Mouse (Mus musculus) CH12.LX (cell line): ENCODE data around the gene Gm20431. TPM values are rescaled to one million over a fixed set of nuclear protein-coding genes. Genes with fewer than 3 reads are reported as not detected.
A peak's percentile ranks its signal among the peaks of the same experiment; 100 is the strongest.

Experiments
- DNase-seq: peaks from one replicate; pipeline ENCODE4 v3.0.0-alpha.2; 2013; ENCODE audit errors: extremely low read depth
- H3K27ac ChIP-seq: 2 replicates; pipeline ENCODE4 v1.5.1; 2012; ENCODE audit warnings: low read depth, mild to moderate bottlenecking, control low read depth, moderate library complexity; ENCODE audit not compliant: insufficient read depth
- H3K27me3 ChIP-seq: replicated peaks from 2 replicates; pipeline ENCODE3; 2012; ENCODE audit warnings: inconsistent platforms
- H3K36me3 ChIP-seq, 2 experiments: replicated peaks in 1 of 2; 2 replicates each; pipeline versions ENCODE3 to v1.6.1; 2012; ENCODE audit warnings: inconsistent platforms in 1 of 2, low read length in 1 of 2, mild to moderate bottlenecking in 1 of 2, mixed read lengths in 1 of 2, moderate library complexity in 1 of 2; ENCODE audit not compliant: control insufficient read depth in 1 of 2, insufficient read depth in 1 of 2
- H3K4me1 ChIP-seq, 2 experiments: 2 replicates each; pipeline ENCODE4 v1.6.1; 2012; ENCODE audit warnings: inconsistent platforms in 1 of 2, moderate library complexity in 1 of 2; ENCODE audit not compliant: insufficient read depth in 2 of 2, control insufficient read depth in 1 of 2
- H3K4me2 ChIP-seq: 2 replicates; pipeline ENCODE4 v1.6.1; 2012; ENCODE audit warnings: low read depth, mild to moderate bottlenecking, control low read depth; ENCODE audit not compliant: poor library complexity, insufficient read depth, severe bottlenecking
- H3K4me3 ChIP-seq, 3 experiments: fragments of 150-350 bp in 1 of 3; sonication (generic) in 1 of 3; replicated peaks in 1 of 3; 2 replicates each; pipeline versions ENCODE3 to v1.5.1; 2011 to 2012; ENCODE audit warnings: low read depth in 2 of 3, low read length in 2 of 3, mild to moderate bottlenecking in 2 of 3, moderate library complexity in 2 of 3, control low read depth in 1 of 3, improper control_type of control experiment in 1 of 3, inconsistent platforms in 1 of 3, mixed read lengths in 1 of 3; ENCODE audit not compliant: poor library complexity in 1 of 3
- H3K79me2 ChIP-seq: replicated peaks from 2 replicates; pipeline ENCODE4 v1.6.1; 2012; ENCODE audit warnings: mild to moderate bottlenecking, moderate library complexity; ENCODE audit not compliant: control insufficient read depth, poor library complexity, insufficient read depth, severe bottlenecking; ENCODE audit errors: extremely low read depth
- H3K9ac ChIP-seq: 2 replicates; pipeline ENCODE4 v1.6.1; 2012; ENCODE audit warnings: low read depth, mild to moderate bottlenecking, control low read depth, moderate library complexity; ENCODE audit not compliant: insufficient read depth
- H3K9me3 ChIP-seq: replicated peaks from 2 replicates; pipeline ENCODE3; 2012; ENCODE audit warnings: low read length, inconsistent platforms, mixed read lengths
- CHD1 ChIP-seq: IDR thresholded peaks from 2 replicates; pipeline ENCODE4 v1.6.1; 2012; ENCODE audit warnings: low read depth, low read length, improper control_type of control experiment, inconsistent platforms
- E2F4 ChIP-seq: IDR thresholded peaks from 2 replicates; pipeline ENCODE4 v1.6.1; 2011; ENCODE audit warnings: low read depth, low read length, improper control_type of control experiment; ENCODE audit not compliant: insufficient replicate concordance
- ELF1 ChIP-seq: IDR thresholded peaks from 2 replicates; pipeline ENCODE4 v1.6.1; 2014; ENCODE audit warnings: low read depth, mild to moderate bottlenecking, inconsistent platforms, low read length, improper control_type of control experiment
- EP300 ChIP-seq: IDR thresholded peaks from 2 replicates; pipeline ENCODE4 v1.6.1; 2011; ENCODE audit warnings: low read length, improper control_type of control experiment
- ETS1 ChIP-seq: conservative IDR thresholded peaks from 2 replicates; pipeline ENCODE4 v1.6.1; 2012; ENCODE audit warnings: low read depth, mild to moderate bottlenecking, inconsistent platforms, low read length, improper control_type of control experiment, moderate library complexity
- GABPA ChIP-seq: IDR thresholded peaks from 2 replicates; pipeline ENCODE4 v1.6.1; 2012; ENCODE audit warnings: low read depth, low read length, improper control_type of control experiment, inconsistent platforms; ENCODE audit not compliant: insufficient replicate concordance
- JUN ChIP-seq: IDR thresholded peaks from 2 replicates; pipeline ENCODE4 v1.6.1; 2011; ENCODE audit warnings: low read depth, mild to moderate bottlenecking, low read length, improper control_type of control experiment, moderate library complexity; ENCODE audit not compliant: insufficient read depth
- JUND ChIP-seq: conservative IDR thresholded peaks from 2 replicates; pipeline ENCODE4 v1.6.1; 2011; ENCODE audit warnings: low read depth, low read length, improper control_type of control experiment
- MAFK ChIP-seq: IDR thresholded peaks from 2 replicates; pipeline ENCODE4 v1.6.1; 2011; ENCODE audit warnings: low read length, improper control_type of control experiment; ENCODE audit not compliant: insufficient replicate concordance
- MAX ChIP-seq: IDR thresholded peaks from 2 replicates; pipeline ENCODE4 v1.6.1; 2011; ENCODE audit warnings: low read length, improper control_type of control experiment
- MAZ ChIP-seq: IDR thresholded peaks from 2 replicates; pipeline ENCODE4 v1.6.1; 2012; ENCODE audit warnings: low read depth, mild to moderate bottlenecking, inconsistent platforms, low read length, improper control_type of control experiment, moderate library complexity
- MXI1 ChIP-seq: IDR thresholded peaks from 2 replicates; pipeline ENCODE4 v1.6.1; 2011; ENCODE audit warnings: mild to moderate bottlenecking, low read depth, low read length, improper control_type of control experiment
- MYC ChIP-seq: IDR thresholded peaks from 2 replicates; pipeline ENCODE4 v1.6.1; 2011; ENCODE audit warnings: low read depth, mild to moderate bottlenecking, improper control_type of control experiment, low read length
- NELFE ChIP-seq: IDR thresholded peaks from 2 replicates; pipeline ENCODE4 v1.6.1; 2011; ENCODE audit warnings: low read depth, low read length, improper control_type of control experiment
- PAX5 ChIP-seq: IDR thresholded peaks from 2 replicates; pipeline ENCODE4 v1.6.1; 2012; ENCODE audit warnings: low read length, inconsistent platforms, mixed read lengths
- POLR2A ChIP-seq: IDR thresholded peaks from 2 replicates; pipeline ENCODE4 v1.6.1; 2011; ENCODE audit warnings: low read depth, mild to moderate bottlenecking, improper control_type of control experiment, low read length
- POLR2AphosphoS2 ChIP-seq: IDR thresholded peaks from 2 replicates; pipeline ENCODE4 v1.6.1; 2011; ENCODE audit warnings: low read depth, low read length, improper control_type of control experiment
- RAD21 ChIP-seq: IDR thresholded peaks from 2 replicates; pipeline ENCODE4 v1.6.1; 2011; ENCODE audit warnings: low read depth, mild to moderate bottlenecking, low read length, improper control_type of control experiment, moderate library complexity
- RCOR1 ChIP-seq: conservative IDR thresholded peaks from 2 replicates; pipeline ENCODE4 v1.6.1; 2012; ENCODE audit warnings: low read depth, mild to moderate bottlenecking, inconsistent platforms, low read length, improper control_type of control experiment
- SIN3A ChIP-seq: IDR thresholded peaks from 2 replicates; pipeline ENCODE4 v1.6.1; 2012; ENCODE audit warnings: low read length, improper control_type of control experiment, inconsistent platforms
- SMC3 ChIP-seq: IDR thresholded peaks from 2 replicates; pipeline ENCODE4 v1.6.1; 2011; ENCODE audit warnings: low read depth, low read length, improper control_type of control experiment
- TBP ChIP-seq: conservative IDR thresholded peaks from 2 replicates; pipeline ENCODE4 v1.6.1; 2011; ENCODE audit warnings: low read depth, low read length, improper control_type of control experiment
- TCF12 ChIP-seq: IDR thresholded peaks from 2 replicates; pipeline ENCODE4 v1.6.1; 2014; ENCODE audit warnings: low read depth, mild to moderate bottlenecking, inconsistent platforms, low read length, improper control_type of control experiment
- ZC3H11A ChIP-seq: IDR thresholded peaks from 2 replicates; pipeline ENCODE4 v1.6.1; 2012; ENCODE audit warnings: low read depth, mild to moderate bottlenecking, inconsistent platforms, low read length, improper control_type of control experiment
- ZKSCAN1 ChIP-seq: IDR thresholded peaks from 2 replicates; pipeline ENCODE4 v1.6.1; 2012; ENCODE audit warnings: low read depth, inconsistent platforms, low read length, improper control_type of control experiment, borderline replicate concordance
- ZMIZ1 ChIP-seq: IDR thresholded peaks from 2 replicates; pipeline ENCODE4 v1.6.1; 2012; ENCODE audit warnings: low read depth, mild to moderate bottlenecking, inconsistent platforms, low read length, improper control_type of control experiment
- dilution Hi-C: fragments of 300-500 bp; cut with MboI; formaldehyde crosslinking; loops from 2 replicates; pipeline ENCODE4 v1.14.3; 2020; ENCODE audit warnings: low sequenced_read_pairs; ENCODE audit not compliant: extremely low pct_unique_long_range_greater_than_20kb, extremely low pct_ligation_motif_present
- in situ Hi-C: fragments of 300-500 bp; cut with MboI; formaldehyde crosslinking; loops from 3 replicates; pipeline ENCODE4 v1.14.3; 2019; ENCODE audit warnings: low sequenced_read_pairs, low pct_ligation_motif_present, low pct_unique_long_range_greater_than_20kb, mixed read lengths
- polyA plus RNA-seq: library from polyadenylated mRNA; unstranded; fragments of >175 nt; gene quantifications from 2 replicates; pipeline ENCODE4 v1.2.1, GENCODE M21; 2012; ENCODE audit warnings: low read depth; ENCODE audit not compliant: insufficient read length
- total RNA-seq, 2 experiments: library from RNA; depleted of rRNA; stranded (reverse); fragments of 300-350 nt in 1 of 2; fragments of >200 nt in 1 of 2; gene quantifications; 2 replicates each; pipeline ENCODE4 v1.2.3; 2012 to 2014

Gm20431 gene
- total and polyA plus RNA-seq, 3 experiments, result 2.4 to 15.0 TPM; not detected in 1

- Histone ChIP-seq H3K4me2 (peak overlapping the region; percentile 98), H3K36me3 (peaks cover 7 to 23% of the 10 kb centered on the region in 2 experiments), H3K9me3 (no peaks in the 10 kb centered on the region), H3K4me3 (peak overlapping the region in 2 of 3 experiments; percentile 84 to 98), H3K79me2 (peaks cover 52% of the 10 kb centered on the region), H3K27ac (peak overlapping the region; percentile 30; the same call in 1 of the 2 replicates), H3K27me3 (peaks cover 14% of the 10 kb centered on the region), H3K4me1 (peaks cover 31 to 54% of the 10 kb centered on the region in 2 experiments), H3K9ac (peak overlapping the region; percentile 99; the same call in 1 of the 2 replicates)
- in situ Hi-C loops, result no loop called here
- TF ChIP-seq PAX5 (no peak), ZMIZ1 (no peak), MAZ (no peak), MAX (no peak), ZC3H11A (no peak), RAD21 (no peak), NELFE (no peak), SMC3 (no peak), POLR2A (no peak), MYC (no peak), ZKSCAN1 (no peak), ELF1 (no peak), TCF12 (no peak)
- dilution Hi-C loops, result no loop called here
- no peak for DNase-seq
Measured at GRCm38 (mm10) chr2:167659177-167659846, 2.0 kb downstream of the Gm20431 start.

GRCm38 (mm10) chr2:167658712-167659111, 2.6 kb downstream of the Gm20431 start:
- Histone ChIP-seq H3K4me3 (no peak overlapping the region), H3K9ac (no peak overlapping the region), H3K27ac (0 out of 2 replicates have a peak overlapping the region, but pooled peaks have one; percentile 49), H3K4me1 (peaks cover 31 to 54% of the 10 kb centered on the region in 2 experiments), H3K27me3 (peaks cover 14% of the 10 kb centered on the region), H3K36me3 (peaks cover 13 to 29% of the 10 kb centered on the region in 2 experiments), H3K79me2 (peaks cover 52% of the 10 kb centered on the region), H3K4me2 (no peak overlapping the region), H3K9me3 (no peaks in the 10 kb centered on the region)
- dilution Hi-C loops, result no loop called here
- in situ Hi-C loops, result no loop called here
- TF ChIP-seq MXI1 (no peak), CHD1 (no peak), RCOR1 (no peak), EP300 (no peak), TBP (no peak), MAZ (no peak), ETS1 (no peak), JUND (no peak), GABPA (no peak), SMC3 (no peak), POLR2A (no peak), RAD21 (no peak), MAFK (no peak), JUN (no peak), MAX (no peak), MYC (no peak), E2F4 (no peak), SIN3A (no peak), POLR2AphosphoS2 (no peak)
- no peak for DNase-seq
